Mouse (Mus musculus) midbrain, embryonic 15.5 days (tissue): ENCODE measurements at regions not wholly inside any gene's neighbourhood (a gene's known extent, or its start where the extent isn't known, plus 50 kb on each side); places are given as distances from the start of the nearest gene placed in this dataset.

ENCODE experiments used
- ATAC-seq: fragments of 200-750 bp; cut with Nextera tagmentation; replicated peaks from 2 replicates; pipeline ENCODE4 v1.8.0; 2017; ENCODE audit warnings: moderate TSS enrichment
- H3K27ac ChIP-seq: fragments of 300-500 bp; sonication (generic); 2 replicates; pipeline ENCODE4 v1.5.1; 2015; ENCODE audit warnings: mild to moderate bottlenecking, inconsistent platforms
- H3K27me3 ChIP-seq: fragments of 300-500 bp; sonication (generic); replicated peaks from 2 replicates; pipeline ENCODE4 v1.6.1; 2015; ENCODE audit warnings: inconsistent platforms
- H3K36me3 ChIP-seq: fragments of 300-500 bp; sonication (generic); replicated peaks from 2 replicates; pipeline ENCODE4 v1.6.1; 2015; ENCODE audit warnings: inconsistent platforms
- H3K4me1 ChIP-seq: fragments of 300-500 bp; sonication (generic); 2 replicates; pipeline ENCODE4 v1.6.1; 2015; ENCODE audit warnings: inconsistent platforms
- H3K4me2 ChIP-seq: fragments of 300-500 bp; sonication (generic); 2 replicates; pipeline ENCODE4 v1.6.1; 2015; ENCODE audit warnings: inconsistent platforms, mild to moderate bottlenecking, moderate library complexity
- H3K4me3 ChIP-seq: fragments of 300-500 bp; sonication (generic); 2 replicates; pipeline ENCODE4 v1.5.1; 2015; ENCODE audit warnings: mild to moderate bottlenecking, inconsistent platforms
- H3K9ac ChIP-seq: fragments of 300-500 bp; sonication (generic); 2 replicates; pipeline ENCODE4 v1.6.1; 2015; ENCODE audit warnings: mild to moderate bottlenecking, inconsistent platforms
- H3K9me3 ChIP-seq: fragments of 300-500 bp; sonication (generic); 2 replicates; pipeline ENCODE4 v1.6.1; 2016; ENCODE audit warnings: inconsistent platforms
- WGBS: fragments of 180-500 bp; shearing (Covaris S2); methylation state at CpG from one replicate; pipeline ENCODE4 v1.1.7; 2015; ENCODE audit warnings: mixed read lengths; 5-methylcytosine and 5-hydroxymethylcytosine counted together

DNA sequence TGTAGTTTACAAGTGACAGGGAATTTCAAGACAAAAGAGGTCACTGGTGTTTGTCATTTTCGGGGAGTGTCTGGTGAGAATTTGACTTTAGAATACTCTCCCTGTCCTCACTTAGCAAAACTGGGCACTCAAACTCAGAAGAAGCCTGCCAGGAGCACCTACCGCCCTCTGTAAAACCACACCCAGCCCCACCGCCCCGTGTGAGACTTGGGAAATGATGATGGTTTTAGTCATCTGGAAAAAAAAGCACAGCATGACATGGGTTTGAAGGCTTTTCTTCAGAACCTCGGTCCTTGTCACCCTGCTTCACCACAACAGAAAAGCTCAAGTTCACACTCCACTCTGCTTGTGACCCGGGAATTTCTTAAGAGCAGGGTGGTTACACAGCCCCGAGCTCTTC lies 210.4 kb upstream of the Spdye4c start:
- H3K27me3 ChIP-seq: no peaks in the 10 kb centered on the region
- H3K27ac ChIP-seq: no peak overlapping the region
- H3K4me2 ChIP-seq: no peak overlapping the region
- H3K4me1 ChIP-seq: peaks cover 21% of the 10 kb centered on the region
- no peak overlapping the region for H3K4me3 ChIP-seq
- no peak for ATAC-seq
- no peak overlapping the region for H3K9ac ChIP-seq
- 35% methylated on average over 7 of the region's 7 CpGs for WGBS
- H3K36me3 ChIP-seq: no peaks in the 10 kb centered on the region
- H3K9me3 ChIP-seq: no peaks in the 10 kb centered on the region

DNA sequence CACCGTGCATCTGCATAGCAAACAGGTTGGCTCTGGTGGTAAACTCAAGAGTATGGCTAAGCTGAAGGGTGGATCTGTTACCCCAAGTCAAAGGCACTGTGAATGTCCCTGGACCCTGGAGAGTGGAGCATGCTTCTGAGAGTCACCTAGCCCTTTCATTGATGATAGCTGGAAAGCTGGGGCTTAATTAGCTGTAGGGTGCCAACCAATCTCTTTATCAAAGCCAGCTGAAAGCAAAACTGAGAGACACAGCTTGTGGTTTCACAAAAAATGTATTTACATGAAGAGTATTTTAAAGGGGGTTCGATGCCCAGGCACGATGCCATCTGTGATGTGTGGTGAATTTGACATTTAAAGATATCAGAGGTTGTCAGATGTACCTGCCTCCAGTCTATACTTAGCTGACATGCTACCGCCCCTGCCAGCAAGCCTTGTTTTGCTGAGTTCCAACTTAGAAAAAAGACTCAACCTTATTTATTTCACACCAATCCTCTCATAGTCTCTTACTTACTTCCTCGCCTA lies 209.3 kb upstream of the Spdye4c start:
- H3K27me3 ChIP-seq: no peaks in the 10 kb centered on the region
- no peak overlapping the region for H3K27ac ChIP-seq
- H3K36me3 ChIP-seq: no peaks in the 10 kb centered on the region
- no peak overlapping the region for H3K4me3 ChIP-seq
- WGBS: 80% methylated on average over 5 of the region's 5 CpGs
- no peak overlapping the region for H3K4me2 ChIP-seq
- no peak overlapping the region for H3K9ac ChIP-seq
- ATAC-seq: no peak
- H3K9me3 ChIP-seq: no peaks in the 10 kb centered on the region
- H3K4me1 ChIP-seq: peaks cover 21% of the 10 kb centered on the region

DNA sequence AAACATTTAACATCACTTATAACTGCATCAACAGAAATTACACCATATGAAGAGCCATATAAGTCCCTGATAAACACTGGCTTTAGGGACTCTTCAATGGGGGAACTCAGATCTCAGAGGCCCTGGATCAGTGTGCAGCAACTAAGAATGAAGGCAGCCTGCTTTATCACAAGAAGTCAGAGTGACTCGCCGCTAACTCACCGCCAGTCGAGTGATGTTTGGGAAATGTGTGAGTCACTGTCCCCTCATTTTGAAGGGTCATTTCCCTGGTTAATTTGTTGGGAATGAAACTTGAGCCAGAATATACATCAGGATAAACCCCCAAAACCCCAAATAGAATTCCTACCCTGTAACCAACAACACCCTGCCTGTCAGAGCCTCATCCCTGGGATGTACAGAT lies 208.5 kb upstream of the Spdye4c start:
- H3K9ac ChIP-seq: no peak overlapping the region
- peaks cover 21% of the 10 kb centered on the region for H3K4me1 ChIP-seq
- H3K27ac ChIP-seq: no peak overlapping the region
- ATAC-seq: no peak
- WGBS: 87% methylated on average over 4 of the region's 4 CpGs
- H3K4me2 ChIP-seq: no peak overlapping the region
- H3K27me3 ChIP-seq: no peaks in the 10 kb centered on the region
- H3K9me3 ChIP-seq: no peaks in the 10 kb centered on the region
- no peaks in the 10 kb centered on the region for H3K36me3 ChIP-seq
- H3K4me3 ChIP-seq: no peak overlapping the region

DNA sequence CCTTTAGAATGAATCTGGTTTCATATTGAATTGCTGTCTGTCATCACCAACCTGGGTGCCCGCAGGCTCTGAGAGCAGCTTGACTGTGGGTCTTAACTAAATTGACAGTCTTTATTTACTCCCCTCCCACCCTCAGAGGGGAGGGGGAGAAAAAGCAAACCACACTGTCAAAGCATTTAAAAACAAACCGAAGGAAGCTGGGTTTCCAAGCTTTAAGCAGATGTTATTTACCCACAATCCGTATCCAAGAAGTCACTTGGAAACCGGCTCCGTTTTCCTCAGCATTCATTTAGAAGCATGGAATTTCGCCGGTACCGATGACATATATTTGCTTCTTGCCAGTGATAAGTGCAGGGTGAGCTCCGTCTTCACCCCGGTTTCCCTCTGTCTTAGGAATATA lies 206.4 kb upstream of the Spdye4c start:
- ATAC-seq: no peak
- Histone ChIP-seq H3K9me3 (no peaks in the 10 kb centered on the region), H3K27me3 (no peaks in the 10 kb centered on the region), H3K4me3 (no peak overlapping the region), H3K27ac (no peak overlapping the region), H3K36me3 (no peaks in the 10 kb centered on the region), H3K4me2 (no peak overlapping the region), H3K9ac (no peak overlapping the region), H3K4me1 (peaks cover 23% of the 10 kb centered on the region)
- 74% methylated on average over 10 of the region's 10 CpGs for WGBS

DNA sequence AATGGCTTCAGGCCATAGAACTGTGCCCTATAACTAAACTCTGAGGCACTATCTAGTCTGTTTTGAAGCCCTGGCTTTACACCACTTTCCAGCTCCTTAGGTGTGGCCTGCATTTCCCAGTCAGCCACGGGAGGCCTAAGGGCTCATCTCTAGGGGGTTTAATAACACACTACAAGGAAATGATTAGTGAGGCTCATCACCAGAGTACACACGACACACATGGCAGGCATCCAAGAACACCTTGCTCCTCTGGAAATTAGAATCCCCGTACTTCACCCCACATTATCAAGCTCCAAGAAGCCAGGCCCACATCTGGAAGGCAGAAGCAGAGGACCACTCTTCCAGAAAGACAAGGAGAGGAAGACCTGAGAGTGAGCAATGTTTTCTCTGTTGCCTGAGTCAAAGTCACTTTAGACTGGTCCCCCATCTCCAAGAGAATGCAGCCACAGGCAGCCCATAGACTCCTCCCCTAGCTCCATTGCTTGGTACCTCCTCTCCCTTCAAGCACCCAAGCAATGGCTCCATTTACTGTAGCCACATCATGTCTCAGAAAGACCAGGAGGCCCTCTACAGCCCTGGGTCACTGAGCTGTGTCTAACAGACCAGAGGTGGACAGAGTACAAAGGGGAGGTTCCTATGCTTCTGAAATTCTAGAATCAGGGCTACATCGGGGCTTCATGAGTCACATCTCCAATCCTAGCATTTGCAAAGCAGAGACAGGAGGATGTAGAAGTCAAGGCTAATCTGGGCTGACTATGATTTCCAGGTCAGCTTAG lies 204.0 kb upstream of the Spdye4c start:
- WGBS: 78% methylated on average over 4 of the region's 4 CpGs
- Histone ChIP-seq H3K27ac (no peak overlapping the region), H3K4me2 (no peak overlapping the region), H3K4me1 (peaks cover 10% of the 10 kb centered on the region), H3K9ac (no peak overlapping the region), H3K4me3 (no peak overlapping the region), H3K9me3 (no peaks in the 10 kb centered on the region), H3K36me3 (no peaks in the 10 kb centered on the region), H3K27me3 (no peaks in the 10 kb centered on the region; the same call in 1 of the 2 replicates)
- ATAC-seq: no peak

DNA sequence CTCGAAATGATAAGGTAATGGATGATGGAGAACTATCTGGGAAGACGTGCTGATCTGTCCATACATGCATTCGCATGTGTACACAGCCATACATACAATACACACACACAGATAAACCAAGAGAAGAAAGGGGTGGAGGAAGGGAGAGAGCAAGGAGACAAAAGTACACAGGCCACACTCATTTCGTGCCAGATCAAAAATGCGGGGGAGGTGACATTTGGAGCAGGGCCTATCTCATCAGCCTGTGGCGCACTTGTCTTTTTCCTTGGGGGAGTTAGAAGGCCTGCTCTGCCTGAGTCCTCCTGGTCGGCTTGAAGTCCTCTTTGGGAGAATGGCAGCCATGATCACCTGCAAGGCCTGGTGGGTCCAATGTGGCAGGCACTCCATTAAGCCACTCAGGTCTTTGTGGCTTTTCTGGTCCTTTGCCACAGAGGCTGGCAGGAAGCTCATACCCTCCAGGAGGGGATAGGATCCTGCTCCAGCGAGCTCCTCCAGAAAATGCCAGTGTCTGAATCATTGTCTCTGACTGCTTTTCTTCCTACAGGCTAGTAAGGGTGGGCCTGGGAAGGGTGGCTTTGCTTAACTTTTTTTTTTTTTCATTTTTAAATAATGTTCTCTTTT lies 203.0 kb upstream of the Spdye4c start:
- no peak for ATAC-seq

DNA sequence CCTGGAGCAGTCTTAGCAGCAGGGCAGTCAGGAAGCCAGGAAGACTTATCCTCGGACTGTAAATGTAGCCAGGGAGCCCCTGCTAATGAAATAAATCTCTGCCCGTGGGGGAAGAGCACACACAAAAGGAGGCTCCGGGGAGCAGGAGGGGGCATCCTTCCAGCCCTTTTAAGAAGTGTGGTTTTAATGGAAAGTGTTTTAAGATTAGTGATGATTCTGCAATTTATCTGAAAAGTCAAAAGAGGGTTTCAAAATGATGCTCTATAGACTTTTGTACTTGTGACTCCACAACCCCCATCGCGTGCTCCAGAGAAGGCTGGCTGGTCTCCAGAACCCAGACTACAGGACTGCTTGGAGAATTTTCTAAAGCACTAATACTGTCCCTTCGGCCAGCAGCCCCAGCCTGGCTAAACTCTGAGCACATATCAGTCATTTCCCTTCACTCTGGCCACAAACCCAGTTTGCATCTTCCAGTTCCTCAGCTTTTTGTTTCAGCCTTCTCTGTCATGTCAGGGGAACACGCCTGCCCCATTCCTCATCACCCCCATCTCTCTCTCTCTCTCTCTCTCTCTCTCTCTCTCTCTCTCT lies 202.0 kb upstream of the Spdye4c start:
- Histone ChIP-seq H3K9ac (no peak overlapping the region), H3K4me3 (no peak overlapping the region), H3K36me3 (no peaks in the 10 kb centered on the region), H3K4me1 (peaks cover 14% of the 10 kb centered on the region), H3K27me3 (peaks cover 11% of the 10 kb centered on the region), H3K9me3 (no peaks in the 10 kb centered on the region), H3K27ac (no peak overlapping the region), H3K4me2 (no peak overlapping the region)
- no peak for ATAC-seq
- 14% methylated on average over 7 of the region's 7 CpGs for WGBS

More for the DNA sequence above, 203.0 kb upstream of the Spdye4c start:
- WGBS: 84% methylated on average over 8 of the region's 8 CpGs
- Histone ChIP-seq H3K27ac (no peak overlapping the region), H3K36me3 (no peaks in the 10 kb centered on the region), H3K9me3 (no peaks in the 10 kb centered on the region), H3K4me3 (no peak overlapping the region), H3K4me1 (peaks cover 11% of the 10 kb centered on the region), H3K4me2 (no peak overlapping the region), H3K9ac (no peak overlapping the region), H3K27me3 (peaks cover 3% of the 10 kb centered on the region)

DNA sequence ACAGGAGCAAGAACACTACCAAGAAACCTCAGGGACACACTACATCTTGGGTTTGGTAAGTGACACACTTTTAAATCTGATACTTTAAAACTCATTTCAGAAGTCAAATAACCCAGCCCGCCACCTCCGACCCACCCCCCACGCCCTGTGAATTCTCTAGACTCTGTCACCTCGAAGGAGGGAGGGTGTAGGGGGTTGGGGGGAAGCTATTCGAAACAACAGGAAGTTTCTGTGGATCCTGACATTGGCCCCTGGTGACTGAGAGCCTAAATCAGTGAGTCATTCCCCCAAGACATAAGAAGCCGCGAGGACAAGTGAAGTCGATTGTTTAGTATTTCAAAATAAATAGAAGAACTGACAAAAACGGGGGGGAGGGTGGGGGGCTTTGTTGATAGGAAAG lies 198.7 kb upstream of the Spdye4c start:
- no peak overlapping the region for H3K27ac ChIP-seq
- H3K4me2 ChIP-seq: no peak overlapping the region
- 17% methylated on average over 9 of the region's 9 CpGs for WGBS
- H3K4me3 ChIP-seq: no peak overlapping the region
- no peaks in the 10 kb centered on the region for H3K9me3 ChIP-seq
- no peak overlapping the region for H3K9ac ChIP-seq
- peaks cover 12% of the 10 kb centered on the region for H3K4me1 ChIP-seq
- no peaks in the 10 kb centered on the region for H3K36me3 ChIP-seq
- peaks cover 22% of the 10 kb centered on the region for H3K27me3 ChIP-seq
- ATAC-seq: no peak

DNA sequence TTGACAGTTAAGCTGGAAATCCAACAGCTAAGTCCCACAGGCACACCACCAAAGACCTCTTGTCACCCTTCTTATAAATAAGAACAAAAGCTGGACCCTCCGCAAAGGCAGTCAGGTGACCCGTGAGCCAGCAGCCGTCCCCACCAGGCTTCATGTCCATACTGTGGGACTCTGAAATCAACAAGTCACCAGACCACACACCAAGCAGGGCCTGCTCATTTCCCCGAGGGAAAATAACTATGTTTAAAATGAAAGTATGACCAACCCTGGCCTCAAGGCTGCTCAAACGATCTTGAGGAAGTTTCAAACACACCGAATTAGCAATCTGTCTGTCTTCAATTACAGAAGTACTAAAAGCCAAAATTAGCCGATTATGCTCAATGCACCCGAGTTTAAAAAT lies 197.6 kb upstream of the Spdye4c start:
- Histone ChIP-seq H3K9ac (no peak overlapping the region), H3K27ac (no peak overlapping the region), H3K4me2 (no peak overlapping the region), H3K4me1 (peaks cover 12% of the 10 kb centered on the region), H3K4me3 (no peak overlapping the region), H3K36me3 (no peaks in the 10 kb centered on the region), H3K27me3 (peaks cover 22% of the 10 kb centered on the region), H3K9me3 (no peaks in the 10 kb centered on the region)
- ATAC-seq: no peak
- WGBS: 26% methylated on average over 8 of the region's 8 CpGs

DNA sequence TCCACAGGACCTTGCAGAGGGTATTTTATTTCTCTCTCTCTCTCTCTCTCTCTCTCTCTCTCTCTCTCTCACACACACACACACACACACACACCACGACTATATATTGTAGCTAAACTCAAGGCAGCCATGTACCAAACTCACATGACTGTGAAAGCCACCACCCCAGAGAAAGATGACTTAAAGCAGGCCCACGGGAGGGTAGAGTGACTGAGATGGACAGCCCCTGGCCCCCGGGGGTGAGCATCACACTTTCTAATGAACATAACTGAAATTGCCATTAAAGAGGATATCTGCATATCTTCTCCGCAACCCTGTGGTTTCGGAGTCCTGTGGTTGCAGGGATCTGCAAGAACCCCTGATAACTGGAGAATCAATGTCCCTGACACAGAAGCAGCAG lies 197.1 kb upstream of the Spdye4c start:
- Histone ChIP-seq H3K27ac (no peak overlapping the region), H3K9ac (no peak overlapping the region), H3K4me1 (peaks cover 8% of the 10 kb centered on the region; the same call in 1 of the 2 replicates), H3K36me3 (no peaks in the 10 kb centered on the region), H3K4me2 (no peak overlapping the region), H3K27me3 (peaks cover 22% of the 10 kb centered on the region), H3K9me3 (no peaks in the 10 kb centered on the region), H3K4me3 (no peak overlapping the region)
- ATAC-seq: no peak
- 80% methylated on average over 5 of the region's 5 CpGs for WGBS

DNA sequence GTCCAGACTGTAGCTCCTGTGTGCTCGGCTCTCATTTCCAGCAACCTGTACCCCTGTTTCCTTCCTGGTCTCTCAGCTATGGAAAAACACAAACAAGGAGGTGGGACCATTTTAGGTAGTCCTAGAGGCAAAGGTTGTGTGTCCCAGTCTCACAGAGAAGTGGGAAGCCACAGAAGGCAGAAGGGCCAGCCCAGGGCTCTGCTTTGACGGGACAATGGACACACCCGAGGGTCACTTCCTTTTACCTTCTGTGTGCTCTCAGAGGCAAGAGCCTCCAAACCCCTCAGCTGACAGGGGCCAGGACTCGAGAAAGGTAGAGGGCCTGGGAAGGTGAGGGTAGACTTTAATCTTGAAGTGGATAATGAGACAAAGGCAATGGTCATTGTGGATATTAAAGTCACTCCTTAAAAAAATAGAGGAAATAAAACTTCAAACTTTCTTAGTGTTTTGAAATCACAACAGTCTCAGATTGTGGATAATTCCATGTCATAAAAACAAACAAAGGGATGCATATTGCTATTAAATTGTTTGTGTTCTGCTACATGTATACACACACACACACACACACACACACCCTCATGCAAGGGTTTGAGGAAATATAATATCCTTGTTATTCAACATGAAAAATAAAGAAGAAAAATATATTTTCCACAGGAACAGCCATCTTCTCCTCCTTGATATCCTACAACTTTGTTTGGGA lies 195.6 kb upstream of the Spdye4c start:
- H3K4me2 ChIP-seq: no peak overlapping the region
- H3K4me3 ChIP-seq: no peak overlapping the region
- H3K27ac ChIP-seq: no peak overlapping the region
- H3K9ac ChIP-seq: no peak overlapping the region
- H3K27me3 ChIP-seq: peaks cover 22% of the 10 kb centered on the region
- H3K36me3 ChIP-seq: no peaks in the 10 kb centered on the region
- peak; percentile 33 for ATAC-seq
- WGBS: 41% methylated on average over 4 of the region's 4 CpGs
- H3K4me1 ChIP-seq: 0 out of 2 replicates have a peak, but pooled peaks cover 5% of the 10 kb centered on the region
- H3K9me3 ChIP-seq: no peaks in the 10 kb centered on the region

DNA sequence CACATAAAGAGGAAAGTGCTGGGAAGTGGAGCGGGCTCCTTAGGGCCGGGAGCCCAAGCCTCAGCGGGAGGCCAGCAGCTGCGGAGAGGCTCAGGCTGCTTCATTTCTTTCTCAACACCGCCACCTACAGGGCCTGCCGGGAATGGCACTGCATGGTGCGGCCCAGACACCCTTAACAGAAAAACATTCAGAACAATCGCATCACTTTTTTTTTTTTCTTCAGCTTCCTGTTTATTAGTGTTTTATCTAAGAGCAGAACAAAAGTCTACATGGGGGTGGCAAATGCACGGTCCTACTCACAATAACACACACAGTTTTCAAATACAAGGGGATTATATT lies 195.0 kb upstream of the Spdye4c start:
- Histone ChIP-seq H3K36me3 (no peaks in the 10 kb centered on the region), H3K27me3 (peaks cover 22% of the 10 kb centered on the region), H3K4me2 (no peak overlapping the region), H3K4me3 (no peak overlapping the region), H3K9me3 (no peaks in the 10 kb centered on the region), H3K27ac (no peak overlapping the region), H3K9ac (no peak overlapping the region), H3K4me1 (0 out of 2 replicates have a peak, but pooled peaks cover 5% of the 10 kb centered on the region)
- ATAC-seq: peak; percentile 87
- 4% methylated on average over 9 of the region's 9 CpGs for WGBS
